In genomic region chr13:116709671-116710070, GRCm38 (mm10) we compare ENCODE assay signal across 16 mouse cellular contexts.
DNase-seq lines count a peak whose midpoint lies in the region; ATAC-seq and TF ChIP-seq lines count a peak whose summit lies in the region.
"Had no signal": no experiment of that assay in that cellular context is flagged by ENCODE, and none has a peak within 500 bp of the region (broad histone marks: within the 10 kb centered on the region; RNA-seq: fewer than 3 reads in every experiment).

No protein-coding gene starts in this region.

- TF ChIP-seq CTCF in left cerebral cortex, adult 2 months (IDR thresholded peaks at IDR 0.05) = no peak

- peaks cover 48% of the 10 kb centered on the region for H3K4me1 ChIP-seq in forebrain, embryonic 13.5 days
- peaks cover 24% of the 10 kb centered on the region for H3K4me1 ChIP-seq in forebrain, embryonic 16.5 days (replicated peaks; ENCODE audit: control insufficient read depth, insufficient read depth, low read length)
- no peaks in the 10 kb centered on the region for H3K4me1 ChIP-seq in midbrain, embryonic 14.5 days (ENCODE audit: control insufficient read depth, insufficient read depth, low read length)
- H3K4me1 ChIP-seq in midbrain, embryonic 13.5 days (replicated peaks) = peaks cover 42% of the 10 kb centered on the region
- H3K4me1 ChIP-seq in neural tube, embryonic 11.5 days (ENCODE audit: control insufficient read depth, insufficient read depth, low read length) = peaks cover 17% of the 10 kb centered on the region
- H3K4me1 ChIP-seq: liver, embryonic 13.5 days had no signal

- DNase-seq in midbrain, embryonic 14.5 days = peak; percentile 8
- DNase-seq in neural tube, embryonic 11.5 days (ENCODE audit: low spot score) = peak; percentile 24
- no peak for DNase-seq in left cerebral cortex, adult 2 months (ENCODE audit: extremely low spot score in 1 of 2, low spot score in 2 of 2)
- DNase-seq in right cerebral cortex, postnatal 4 days = no peak
- DNase-seq in testis, postnatal 14 days (ENCODE audit: low spot score) = no peak
- DNase-seq: cerebellum, adult 9-10 months; gastrocnemius, postnatal 36 days; layer of hippocampus, adult 9-11 months; liver, embryonic 13.5 days; right cerebral cortex, postnatal 14 days; thymus, postnatal 36 days had no signal

- no peak overlapping the region for H3K4me3 ChIP-seq in forebrain, embryonic 13.5 days
- no peak overlapping the region for H3K4me3 ChIP-seq in forebrain, embryonic 16.5 days (replicated peaks; ENCODE audit: low read length)
- no peak overlapping the region for H3K4me3 ChIP-seq in midbrain, embryonic 14.5 days (replicated peaks; ENCODE audit: low read depth, low read length)
- no peak overlapping the region for H3K4me3 ChIP-seq in midbrain, embryonic 13.5 days (replicated peaks)
- H3K4me3 ChIP-seq in neural tube, embryonic 11.5 days (ENCODE audit: low read depth, low read length) = no peak overlapping the region
- no peak overlapping the region for H3K4me3 ChIP-seq in left cerebral cortex, adult 2 months
- H3K4me3 ChIP-seq: liver, embryonic 13.5 days had no signal

- intact Hi-C loops in left cerebral cortex, adult 2 months (cut with DNase I) = loop anchor here (5.0 kb wide), 2 partner anchors 397 to 1722 kb away; no protein-coding TSS in a partner anchor

- H3K4me2 ChIP-seq in forebrain, embryonic 13.5 days = 0 out of 2 replicates have a peak overlapping the region, but pooled peaks have one; percentile 67
- no peak overlapping the region for H3K4me2 ChIP-seq in forebrain, embryonic 16.5 days (ENCODE audit: low read length)
- H3K4me2 ChIP-seq in midbrain, embryonic 14.5 days (ENCODE audit: low read length) = no peak overlapping the region
- H3K4me2 ChIP-seq in midbrain, embryonic 13.5 days (replicated peaks) = no peak overlapping the region
- no peak overlapping the region for H3K4me2 ChIP-seq in neural tube, embryonic 11.5 days (ENCODE audit: low read depth)
- H3K4me2 ChIP-seq: liver, embryonic 13.5 days had no signal

- 17% methylated on average over 7 of the region's 7 CpGs for WGBS in forebrain, embryonic 13.5 days
- 31% methylated on average over 7 of the region's 7 CpGs for WGBS in forebrain, embryonic 16.5 days
- 5% methylated on average over 7 of the region's 7 CpGs for WGBS in midbrain, embryonic 14.5 days
- 9% methylated on average over 7 of the region's 7 CpGs for WGBS in midbrain, embryonic 13.5 days
- 3% methylated on average over 7 of the region's 7 CpGs for WGBS in neural tube, embryonic 11.5 days

- peaks cover 72% of the 10 kb centered on the region for H3K27me3 ChIP-seq in forebrain, embryonic 13.5 days
- H3K27me3 ChIP-seq in forebrain, embryonic 16.5 days (replicated peaks; ENCODE audit: control insufficient read depth, insufficient read depth, low read length) = peaks cover 40% of the 10 kb centered on the region
- H3K27me3 ChIP-seq in midbrain, embryonic 14.5 days (ENCODE audit: control insufficient read depth, insufficient read depth, low read length) = peaks cover 77% of the 10 kb centered on the region
- H3K27me3 ChIP-seq in midbrain, embryonic 13.5 days = peaks cover 87% of the 10 kb centered on the region
- H3K27me3 ChIP-seq in neural tube, embryonic 11.5 days (ENCODE audit: control insufficient read depth, insufficient read depth, low read length) = peaks cover 61% of the 10 kb centered on the region

- no peak overlapping the region; the same call in 1 of the 2 replicates for H3K27ac ChIP-seq in forebrain, embryonic 13.5 days
- no peak overlapping the region for H3K27ac ChIP-seq in forebrain, embryonic 16.5 days (ENCODE audit: low read length)
- no peak overlapping the region for H3K27ac ChIP-seq in midbrain, embryonic 14.5 days (replicated peaks; ENCODE audit: low read depth, low read length)
- no peak overlapping the region for H3K27ac ChIP-seq in midbrain, embryonic 13.5 days
- peak overlapping the region; percentile 44; the same call in 1 of the 2 replicates for H3K27ac ChIP-seq in neural tube, embryonic 11.5 days (ENCODE audit: low read depth, low read length)
- H3K27ac ChIP-seq in left cerebral cortex, adult 2 months = no peak overlapping the region
- H3K27ac ChIP-seq: embryonic facial prominence, embryonic 13.5 days; kidney, embryonic 15.5 days; liver, embryonic 13.5 days had no signal

- no peaks in the 10 kb centered on the region for H3K9me3 ChIP-seq in forebrain, embryonic 13.5 days (replicated peaks)
- H3K9me3 ChIP-seq in forebrain, embryonic 16.5 days (ENCODE audit: control insufficient read depth, low read length) = no peaks in the 10 kb centered on the region
- no peaks in the 10 kb centered on the region for H3K9me3 ChIP-seq in midbrain, embryonic 14.5 days (ENCODE audit: control insufficient read depth, low read length)
- no peaks in the 10 kb centered on the region for H3K9me3 ChIP-seq in midbrain, embryonic 13.5 days
- H3K9me3 ChIP-seq in neural tube, embryonic 11.5 days (ENCODE audit: control insufficient read depth, low read length) = no peaks in the 10 kb centered on the region
- H3K9me3 ChIP-seq: embryonic facial prominence, embryonic 13.5 days; kidney, embryonic 15.5 days; liver, embryonic 13.5 days had no signal

- H3K36me3 ChIP-seq in forebrain, embryonic 13.5 days (ENCODE audit: poor library complexity, severe bottlenecking) = no peaks in the 10 kb centered on the region
- no peaks in the 10 kb centered on the region for H3K36me3 ChIP-seq in forebrain, embryonic 16.5 days (ENCODE audit: control insufficient read depth, insufficient read depth)
- no peaks in the 10 kb centered on the region for H3K36me3 ChIP-seq in midbrain, embryonic 14.5 days (ENCODE audit: control insufficient read depth, insufficient read depth, low read length)
- H3K36me3 ChIP-seq in midbrain, embryonic 13.5 days = no peaks in the 10 kb centered on the region
- H3K36me3 ChIP-seq in neural tube, embryonic 11.5 days (ENCODE audit: control insufficient read depth, insufficient read depth, low read length) = no peaks in the 10 kb centered on the region
- H3K36me3 ChIP-seq: embryonic facial prominence, embryonic 13.5 days; kidney, embryonic 15.5 days; liver, embryonic 13.5 days had no signal

- ATAC-seq in forebrain, embryonic 13.5 days = no peak
- ATAC-seq in forebrain, embryonic 16.5 days = no peak
- ATAC-seq in midbrain, embryonic 14.5 days (ENCODE audit: low FRiP score, low TSS enrichment) = no peak
- ATAC-seq in midbrain, embryonic 13.5 days = no peak
- no peak for ATAC-seq in neural tube, embryonic 11.5 days (ENCODE audit: insufficient read depth, low FRiP score, low TSS enrichment)

- no peak overlapping the region for H3K9ac ChIP-seq in forebrain, embryonic 13.5 days
- H3K9ac ChIP-seq in forebrain, embryonic 16.5 days (replicated peaks; ENCODE audit: low read depth, low read length) = no peak overlapping the region
- H3K9ac ChIP-seq in midbrain, embryonic 14.5 days (replicated peaks; ENCODE audit: low read length) = no peak overlapping the region
- no peak overlapping the region for H3K9ac ChIP-seq in midbrain, embryonic 13.5 days (replicated peaks)
- no peak overlapping the region for H3K9ac ChIP-seq in neural tube, embryonic 11.5 days (ENCODE audit: low read length)
- H3K9ac ChIP-seq: embryonic facial prominence, embryonic 13.5 days; kidney, embryonic 15.5 days; liver, embryonic 13.5 days had no signal

Comparison
In these comparisons a context has a peak if more than half of its experiments do, and no peak if none do; other contexts are left out.
1. DNase-seq: peak in midbrain, embryonic 14.5 days (single experiment) and neural tube, embryonic 11.5 days (single experiment); none in left cerebral cortex, adult 2 months (0 of 2), right cerebral cortex, postnatal 4 days (single experiment) and testis, postnatal 14 days (single experiment).